Mouse (Mus musculus): ENCODE measurements around the gene Gast. TPM values are rescaled to one million over a fixed set of nuclear protein-coding genes. Genes with fewer than 3 reads are reported as not detected.

Gast gene
- total and polyA plus RNA-seq, 3 experiments, result not detected

DNA sequence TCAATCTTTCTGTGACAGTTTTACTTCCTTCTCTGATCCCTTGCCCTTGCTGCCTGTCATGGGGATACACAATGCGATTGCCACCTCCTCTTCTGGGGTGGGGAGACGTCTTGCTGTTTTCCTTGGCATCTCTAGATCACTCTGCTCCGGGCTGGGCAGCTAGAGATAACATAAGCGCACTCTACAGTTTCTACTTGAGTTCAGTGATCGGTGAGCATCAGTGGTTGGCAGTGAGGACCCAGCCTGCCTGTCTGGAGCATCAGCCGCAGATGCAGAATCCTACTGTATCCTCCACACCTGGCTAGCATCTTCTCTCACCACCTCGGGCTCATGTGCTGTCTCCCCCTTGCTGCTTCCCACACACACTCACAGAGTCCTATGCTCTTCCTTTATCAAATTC, 34.9 kb downstream of the Gast start:
- no peak for TF ChIP-seq RAD21 (IDR thresholded peaks at IDR 0.05; ENCODE audit: low read depth, low read length)
- TF ChIP-seq BHLHE40 (IDR thresholded peaks at IDR 0.05; ENCODE audit: low read depth, low read length), result no peak
- no peak for TF ChIP-seq MAZ (IDR thresholded peaks at IDR 0.05; ENCODE audit: low read depth, low read length)
- Histone ChIP-seq H3K27ac (ENCODE audit: insufficient read depth, low read depth) (no peak overlapping the region), H3K4me2 (ENCODE audit: insufficient read depth, low read depth, poor library complexity, severe bottlenecking) (no peak overlapping the region), H3K9ac (ENCODE audit: insufficient read depth, low read depth) (no peak overlapping the region), H3K9me3 (replicated peaks; ENCODE audit: low read length) (no peaks in the 10 kb centered on the region), H3K4me1 (ENCODE audit: control insufficient read depth in 1 of 2, insufficient read depth in 2 of 2) (peaks cover 0 to 3% of the 10 kb centered on the region in 2 experiments; a peak in 2 of 4 replicates), H3K36me3 (replicated peaks in 1 of 2; ENCODE audit: control insufficient read depth in 1 of 2, insufficient read depth in 1 of 2, low read length in 1 of 2) (no peaks in the 10 kb centered on the region), H3K79me2 (replicated peaks; ENCODE audit: control insufficient read depth, extremely low read depth, insufficient read depth, poor library complexity, severe bottlenecking) (no peaks in the 10 kb centered on the region), H3K27me3 (replicated peaks) (peaks cover 40% of the 10 kb centered on the region), H3K4me3 (replicated peaks in 1 of 3; ENCODE audit: low read depth in 2 of 3, low read length in 2 of 3, poor library complexity in 1 of 3) (no peak overlapping the region)
- no peak for DNase-seq (ENCODE audit: extremely low read depth)
- dilution Hi-C loops (cut with MboI; ENCODE audit: extremely low pct_ligation_motif_present, extremely low pct_unique_long_range_greater_than_20kb, low sequenced_read_pairs), result no loop called here
- in situ Hi-C loops (cut with MboI; ENCODE audit: low pct_ligation_motif_present, low pct_unique_long_range_greater_than_20kb, low sequenced_read_pairs), result no loop called here

GRCm38 (mm10) chr11:100369822-100370221, 35.6 kb downstream of the Gast start:
- H3K36me3 ChIP-seq (replicated peaks in 1 of 2; ENCODE audit: control insufficient read depth in 1 of 2, insufficient read depth in 1 of 2, low read length in 1 of 2), result no peaks in the 10 kb centered on the region
- dilution Hi-C loops (cut with MboI; ENCODE audit: extremely low pct_ligation_motif_present, extremely low pct_unique_long_range_greater_than_20kb, low sequenced_read_pairs), result no loop called here
- H3K9me3 ChIP-seq (replicated peaks; ENCODE audit: low read length), result no peaks in the 10 kb centered on the region
- peaks cover 36% of the 10 kb centered on the region for H3K27me3 ChIP-seq (replicated peaks)
- in situ Hi-C loops (cut with MboI; ENCODE audit: low pct_ligation_motif_present, low pct_unique_long_range_greater_than_20kb, low sequenced_read_pairs), result no loop called here
- no peak for TF ChIP-seq USF1 (IDR thresholded peaks at IDR 0.05; ENCODE audit: low read depth, low read length)
- TF ChIP-seq RAD21 (IDR thresholded peaks at IDR 0.05; ENCODE audit: low read depth, low read length), result no peak
- TF ChIP-seq SIN3A (IDR thresholded peaks at IDR 0.05; ENCODE audit: low read length), result no peak
- no peaks in the 10 kb centered on the region for H3K79me2 ChIP-seq (replicated peaks; ENCODE audit: control insufficient read depth, extremely low read depth, insufficient read depth, poor library complexity, severe bottlenecking)
- no peak for DNase-seq (ENCODE audit: extremely low read depth)
- H3K9ac ChIP-seq (ENCODE audit: insufficient read depth, low read depth), result no peak overlapping the region
- H3K4me2 ChIP-seq (ENCODE audit: insufficient read depth, low read depth, poor library complexity, severe bottlenecking), result no peak overlapping the region
- peaks cover 0 to 3% of the 10 kb centered on the region in 2 experiments; a peak in 2 of 4 replicates for H3K4me1 ChIP-seq (ENCODE audit: control insufficient read depth in 1 of 2, insufficient read depth in 2 of 2)
- no peak overlapping the region for H3K27ac ChIP-seq (ENCODE audit: insufficient read depth, low read depth)
- no peak overlapping the region for H3K4me3 ChIP-seq (replicated peaks in 1 of 3; ENCODE audit: low read depth in 2 of 3, low read length in 2 of 3, poor library complexity in 1 of 3)

- dilution Hi-C loops (cut with MboI; ENCODE audit: extremely low pct_ligation_motif_present, extremely low pct_unique_long_range_greater_than_20kb, low sequenced_read_pairs) (no loop called here), in situ Hi-C loops (cut with MboI; ENCODE audit: low pct_ligation_motif_present, low pct_unique_long_range_greater_than_20kb, low sequenced_read_pairs) (no loop called here)
- Histone ChIP-seq H3K4me3 (replicated peaks in 1 of 3; ENCODE audit: low read depth in 2 of 3, low read length in 2 of 3, poor library complexity in 1 of 3) (no peak overlapping the region), H3K4me2 (ENCODE audit: insufficient read depth, low read depth, poor library complexity, severe bottlenecking) (no peak overlapping the region), H3K36me3 (replicated peaks in 1 of 2; ENCODE audit: control insufficient read depth in 1 of 2, insufficient read depth in 1 of 2, low read length in 1 of 2) (no peaks in the 10 kb centered on the region), H3K27ac (ENCODE audit: insufficient read depth, low read depth) (no peak overlapping the region), H3K79me2 (replicated peaks; ENCODE audit: control insufficient read depth, extremely low read depth, insufficient read depth, poor library complexity, severe bottlenecking) (no peaks in the 10 kb centered on the region), H3K9me3 (replicated peaks; ENCODE audit: low read length) (no peaks in the 10 kb centered on the region), H3K4me1 (ENCODE audit: control insufficient read depth in 1 of 2, insufficient read depth in 2 of 2) (peaks cover 0 to 3% of the 10 kb centered on the region in 2 experiments; a peak in 2 of 4 replicates), H3K27me3 (replicated peaks) (peaks cover 38% of the 10 kb centered on the region), H3K9ac (ENCODE audit: insufficient read depth, low read depth) (no peak overlapping the region)
- peak; percentile 23 for DNase-seq (ENCODE audit: extremely low read depth)
- TF ChIP-seq CHD2 (IDR thresholded peaks at IDR 0.05; ENCODE audit: low read length), result no peak
- TF ChIP-seq ZNF384 (IDR thresholded peaks at IDR 0.05; ENCODE audit: low read depth, low read length), result no peak
- TF ChIP-seq TCF12 (IDR thresholded peaks at IDR 0.05; ENCODE audit: low read depth, low read length), result no peak
- TF ChIP-seq POLR2A (IDR thresholded peaks at IDR 0.05; ENCODE audit: low read depth, low read length), result no peak
- no peak for TF ChIP-seq IRF4 (IDR thresholded peaks at IDR 0.05; ENCODE audit: low read depth, low read length)
- no peak for TF ChIP-seq UBTF (IDR thresholded peaks at IDR 0.05; ENCODE audit: low read depth, low read length)
Measured at GRCm38 (mm10) chr11:100371981-100372558, 37.9 kb downstream of the Gast start.

All from CH12.LX (cell line).